Mouse (Mus musculus) lung, embryonic 14.5 days (tissue): ENCODE measurements around the gene Bpnt1. TPM values are rescaled to one million over a fixed set of nuclear protein-coding genes. Genes with fewer than 3 reads are reported as not detected.
A peak's percentile ranks its signal among the peaks of the same experiment; 100 is the strongest.

Experiments used
- ATAC-seq: fragments of 200-750 bp; cut with Nextera tagmentation; 2 replicates; pipeline ENCODE4 v1.8.0; 2017; ENCODE audit warnings: mild to moderate bottlenecking, moderate TSS enrichment, moderate library complexity; ENCODE audit not compliant: insufficient read depth
- DNase-seq: peaks from one replicate; pipeline ENCODE4 v3.0.0-alpha.2; 2015
- H3K27ac ChIP-seq: fragments of 300-500 bp; sonication (generic); 2 replicates; pipeline ENCODE4 v1.5.1; 2014; ENCODE audit warnings: low read depth, mild to moderate bottlenecking, moderate library complexity
- H3K27me3 ChIP-seq: fragments of 300-500 bp; sonication (generic); 2 replicates; pipeline ENCODE4 v1.6.1; 2014; ENCODE audit warnings: low read length, control low read depth; ENCODE audit not compliant: insufficient read depth
- H3K36me3 ChIP-seq: fragments of 300-500 bp; sonication (generic); 2 replicates; pipeline ENCODE4 v1.6.1; 2014; ENCODE audit warnings: control low read depth; ENCODE audit not compliant: insufficient read depth
- H3K4me1 ChIP-seq: fragments of 300-500 bp; sonication (generic); 2 replicates; pipeline ENCODE4 v1.6.1; 2014; ENCODE audit warnings: antibody characterized with exemption, control low read depth; ENCODE audit not compliant: insufficient read depth
- H3K4me2 ChIP-seq: fragments of 300-500 bp; sonication (generic); 2 replicates; pipeline ENCODE4 v1.6.1; 2014; ENCODE audit warnings: mild to moderate bottlenecking
- H3K4me3 ChIP-seq: fragments of 300-500 bp; sonication (generic); 2 replicates; pipeline ENCODE4 v1.5.1; 2014; ENCODE audit warnings: low read depth, low read length
- H3K9ac ChIP-seq: fragments of 300-500 bp; sonication (generic); 2 replicates; pipeline ENCODE4 v1.6.1; 2014
- H3K9me3 ChIP-seq: fragments of 300-500 bp; sonication (generic); 2 replicates; pipeline ENCODE4 v1.6.1; 2016; ENCODE audit warnings: low read depth, low read length, control low read depth
- CTCF ChIP-seq: IDR thresholded peaks from 2 replicates; pipeline ENCODE4 v1.5.1; 2016; ENCODE audit warnings: antibody characterized with exemption, low read depth
- WGBS: fragments of 180-500 bp; shearing (Covaris S2); extraction: QIAGEN DNeasy Blood & Tissue Kit; methylation state at CpG from one replicate; pipeline ENCODE4 v1.1.7; 2014; 5-methylcytosine and 5-hydroxymethylcytosine counted together
- polyA plus RNA-seq: library from polyadenylated mRNA; unstranded; fragments of >200 nt; fragmentation: Nextera tagmentation; extraction: Ambion mirVana; gene quantifications from 2 replicates; pipeline ENCODE4 v1.2.1, GENCODE M21; 2014

The Bpnt1 gene
- polyA plus RNA-seq, 1 experiment from 2014 or later = 24.3 TPM

DNA sequence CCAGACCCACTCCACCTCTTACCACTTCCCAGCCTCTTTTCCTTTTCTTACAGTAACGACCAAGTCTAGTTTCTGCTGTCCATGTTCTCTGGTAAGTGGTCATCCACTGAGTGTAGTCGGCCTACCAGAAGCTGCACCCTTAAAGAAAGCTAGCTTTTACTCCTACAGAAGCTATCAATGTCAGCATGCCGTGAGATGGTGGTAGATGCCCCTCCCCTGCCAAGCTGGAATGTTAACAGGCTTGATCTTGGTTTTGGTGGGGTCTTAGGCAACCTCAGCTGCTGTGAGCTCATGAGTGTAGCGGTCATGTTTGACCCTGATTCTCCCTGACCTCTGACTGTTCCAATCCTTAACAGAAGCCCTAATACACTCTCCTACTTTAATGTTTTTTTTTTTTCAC lies 26.3 kb downstream of the Bpnt1 start:
- Histone ChIP-seq H3K4me3 (no peak overlapping the region), H3K4me1 (no peaks in the 10 kb centered on the region), H3K36me3 (peaks cover 37% of the 10 kb centered on the region), H3K4me2 (no peak overlapping the region), H3K27ac (no peak overlapping the region), H3K9ac (no peak overlapping the region), H3K27me3 (no peaks in the 10 kb centered on the region), H3K9me3 (no peaks in the 10 kb centered on the region)
- ATAC-seq = no peak
- DNase-seq = no peak
- TF ChIP-seq CTCF = no peak
- 82% methylated on average over 4 of the region's 4 CpGs for WGBS

DNA sequence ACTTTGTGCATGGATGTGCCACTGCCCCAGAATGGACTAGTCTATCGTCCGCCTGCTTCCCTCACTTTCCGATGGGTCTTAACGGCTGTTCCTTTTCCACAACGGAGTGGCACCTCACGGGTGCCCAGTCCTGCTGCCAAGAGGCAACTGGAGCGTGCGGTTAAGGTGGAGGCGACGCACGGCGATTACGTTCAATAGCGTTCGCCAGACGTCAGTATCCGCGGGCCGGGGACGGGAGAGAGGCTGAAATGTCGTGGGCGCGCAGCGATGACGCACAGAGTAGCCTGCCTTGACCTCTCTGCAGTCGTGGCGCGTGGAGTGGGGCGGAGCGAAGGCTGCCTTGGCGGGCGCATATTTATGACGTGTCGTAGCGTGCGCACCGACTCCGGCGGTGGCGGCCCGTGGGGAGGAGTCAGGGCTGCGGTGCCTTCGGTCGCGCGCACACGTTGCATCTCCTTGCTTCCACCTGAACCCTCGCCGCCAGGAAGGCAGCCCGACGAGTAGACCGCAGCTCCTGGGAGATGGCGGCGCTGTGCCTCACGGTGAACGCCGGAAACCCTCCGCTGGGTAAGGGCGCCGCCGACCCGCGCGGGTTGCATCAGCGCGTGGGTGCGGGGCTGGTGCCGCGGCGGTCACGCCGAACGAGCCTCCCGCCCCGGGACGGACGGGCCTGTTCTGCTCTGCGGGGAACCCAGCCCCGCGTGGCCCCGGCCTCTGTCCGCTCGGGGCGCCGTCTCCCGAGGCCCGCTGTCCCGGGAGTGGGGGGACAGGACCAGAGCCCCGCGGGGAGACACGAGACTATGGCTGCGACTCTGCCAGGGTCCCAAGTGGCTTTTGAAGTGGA lies 30.9 kb downstream of the Bpnt1 start, which contains the start of gene Eprs:
Gene Eprs (plus strand): TSS at position 368 of the 844 bp plus-strand sequence.
- under 1% methylated on average over 91 of the region's 92 CpGs for WGBS

DNA sequence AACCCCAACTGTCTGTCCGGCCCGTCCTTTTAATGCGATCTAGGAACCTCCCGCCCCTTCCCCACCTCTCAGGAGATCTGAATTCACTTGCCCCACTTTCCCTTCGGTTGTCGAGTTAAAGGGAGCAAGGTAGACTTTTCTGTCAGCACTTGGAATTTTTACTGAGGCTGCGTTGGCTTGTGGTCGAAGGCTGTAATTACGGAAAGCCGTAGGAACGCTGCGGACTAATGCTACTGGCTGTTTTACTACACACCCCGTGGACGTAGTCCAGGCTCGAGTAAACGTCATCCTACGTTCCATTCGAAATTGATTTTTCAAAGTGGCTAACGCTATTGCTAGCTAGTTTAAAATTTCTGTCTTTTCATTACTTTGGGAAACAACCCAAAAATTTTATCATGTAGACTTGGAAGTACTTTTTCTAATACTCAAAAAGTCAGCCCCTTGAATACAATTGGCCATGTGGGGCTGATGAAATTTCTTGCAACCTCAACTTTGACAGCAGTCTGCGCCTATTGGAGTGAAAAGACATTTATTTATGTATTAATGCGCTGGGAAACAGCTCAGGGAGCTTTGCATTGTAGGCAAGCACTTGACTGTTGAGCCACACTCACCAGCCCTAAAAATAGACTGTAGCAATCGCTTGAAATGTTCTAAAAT lies 31.7 kb downstream of the Bpnt1 start:
- DNase-seq = peak; percentile 83
- Histone ChIP-seq H3K27me3 (no peaks in the 10 kb centered on the region), H3K36me3 (peaks cover 22% of the 10 kb centered on the region), H3K4me3 (peak overlapping the region; percentile 99), H3K4me2 (peak overlapping the region; percentile 92), H3K4me1 (peaks cover 9% of the 10 kb centered on the region; the same call in 1 of the 2 replicates), H3K27ac (peak overlapping the region; percentile 95), H3K9ac (peak overlapping the region; percentile 91), H3K9me3 (no peaks in the 10 kb centered on the region)
- no peak for TF ChIP-seq CTCF
- ATAC-seq = peak; percentile 65
- WGBS = under 1% methylated on average over 22 of the region's 22 CpGs

More for the DNA sequence above, 30.9 kb downstream of the Bpnt1 start, which contains the start of gene Eprs:
- Histone ChIP-seq H3K4me3 (peak within 1 kb of the TSS; percentile 99), H3K4me2 (peak within 1 kb of the TSS; percentile 92), H3K36me3 (peaks cover 22% of the 10 kb centered on the region), H3K27me3 (no peaks in the 10 kb centered on the region), H3K4me1 (peaks cover 9% of the 10 kb centered on the region; the same call in 1 of the 2 replicates), H3K9me3 (no peaks in the 10 kb centered on the region), H3K9ac (peak within 1 kb of the TSS; percentile 91), H3K27ac (peak within 1 kb of the TSS; percentile 95)
- peak; percentile 96 for ATAC-seq
- no peak for TF ChIP-seq CTCF
- peak; percentile 100 for DNase-seq

DNA sequence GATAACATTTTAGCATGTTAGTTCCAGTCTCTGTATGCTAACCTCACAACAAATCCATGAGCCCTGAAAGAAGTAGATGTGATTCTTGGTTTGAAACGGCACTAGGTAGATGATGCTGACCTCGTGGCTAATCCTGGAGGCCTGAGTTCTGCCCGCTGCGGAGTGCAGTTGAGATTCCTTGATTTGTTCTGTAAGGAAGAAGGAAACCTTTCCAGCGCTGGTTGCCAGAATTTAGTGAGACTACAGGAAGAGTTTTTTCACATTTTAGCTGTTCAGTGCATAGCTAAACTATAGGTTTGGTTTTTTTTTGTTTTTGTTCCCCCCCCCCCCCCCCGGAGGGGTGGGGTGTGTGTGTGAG lies 32.2 kb downstream of the Bpnt1 start:
- peaks cover 9% of the 10 kb centered on the region; the same call in 1 of the 2 replicates for H3K4me1 ChIP-seq
- WGBS = 41% methylated on average over 6 of the region's 6 CpGs
- no peaks in the 10 kb centered on the region for H3K9me3 ChIP-seq
- H3K4me3 ChIP-seq = peak overlapping the region; percentile 99
- H3K4me2 ChIP-seq = peak overlapping the region; percentile 92
- TF ChIP-seq CTCF = no peak
- ATAC-seq (no peak), DNase-seq (no peak)
- no peak overlapping the region for H3K27ac ChIP-seq
- H3K36me3 ChIP-seq = peaks cover 26% of the 10 kb centered on the region
- H3K9ac ChIP-seq = peak overlapping the region; percentile 91
- no peaks in the 10 kb centered on the region for H3K27me3 ChIP-seq

DNA sequence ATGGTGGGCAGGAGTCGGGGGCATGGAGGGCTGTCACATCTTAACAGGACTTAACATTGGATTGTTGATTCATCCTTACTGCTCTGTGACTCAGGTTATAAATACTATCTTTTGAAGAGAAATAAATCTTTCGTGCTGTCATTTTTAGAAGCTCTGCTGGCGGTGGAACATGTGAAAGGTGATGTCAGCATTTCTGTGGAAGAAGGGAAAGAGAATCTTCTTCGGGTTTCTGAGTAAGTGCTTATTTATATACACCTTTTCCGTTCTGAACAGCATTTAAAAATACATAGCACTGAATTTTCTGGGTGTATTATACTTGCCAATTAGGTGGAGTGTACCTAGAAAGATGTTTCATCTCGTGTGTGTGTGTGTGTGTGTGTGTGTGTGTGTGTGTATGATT lies 35.4 kb downstream of the Bpnt1 start:
- WGBS = 88% methylated on average over 6 of the region's 6 CpGs
- peaks cover 52% of the 10 kb centered on the region for H3K36me3 ChIP-seq
- no peak for ATAC-seq

DNA sequence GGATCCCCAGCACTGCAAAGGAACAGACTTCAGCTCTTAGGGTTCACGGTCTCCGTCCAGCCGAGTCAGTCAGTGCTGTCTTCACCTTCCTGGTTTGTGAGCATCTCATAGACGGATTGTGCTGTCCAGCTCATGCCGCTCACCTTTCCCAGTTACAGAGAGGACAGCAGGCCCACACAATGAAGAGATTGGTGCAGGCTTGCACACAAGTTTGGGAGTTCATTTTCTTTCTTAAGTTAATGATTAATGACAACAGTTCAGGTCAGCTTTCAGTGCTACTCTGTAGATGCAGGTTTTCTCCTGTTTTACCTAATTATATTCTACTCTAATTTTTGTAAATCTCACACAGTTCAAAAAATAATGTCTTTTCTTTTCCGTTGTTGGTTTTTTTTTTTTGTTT lies 38.0 kb downstream of the Bpnt1 start:
- Histone ChIP-seq H3K4me3 (no peak overlapping the region), H3K4me1 (0 out of 2 replicates have a peak, but pooled peaks cover 3% of the 10 kb centered on the region), H3K36me3 (peaks cover 76% of the 10 kb centered on the region), H3K4me2 (no peak overlapping the region), H3K9ac (no peak overlapping the region), H3K9me3 (no peaks in the 10 kb centered on the region), H3K27ac (no peak overlapping the region), H3K27me3 (no peaks in the 10 kb centered on the region)
- no peak for DNase-seq
- ATAC-seq = no peak
- TF ChIP-seq CTCF = no peak
- 93% methylated on average over 6 of the region's 6 CpGs for WGBS

More for the DNA sequence above, 35.4 kb downstream of the Bpnt1 start:
- no peaks in the 10 kb centered on the region for H3K27me3 ChIP-seq
- H3K9ac ChIP-seq = no peak overlapping the region
- DNase-seq = no peak
- H3K4me2 ChIP-seq = no peak overlapping the region
- peaks cover 9% of the 10 kb centered on the region; the same call in 1 of the 2 replicates for H3K4me1 ChIP-seq
- no peak overlapping the region for H3K4me3 ChIP-seq
- no peak for TF ChIP-seq CTCF
- H3K27ac ChIP-seq = no peak overlapping the region
- no peaks in the 10 kb centered on the region for H3K9me3 ChIP-seq

DNA sequence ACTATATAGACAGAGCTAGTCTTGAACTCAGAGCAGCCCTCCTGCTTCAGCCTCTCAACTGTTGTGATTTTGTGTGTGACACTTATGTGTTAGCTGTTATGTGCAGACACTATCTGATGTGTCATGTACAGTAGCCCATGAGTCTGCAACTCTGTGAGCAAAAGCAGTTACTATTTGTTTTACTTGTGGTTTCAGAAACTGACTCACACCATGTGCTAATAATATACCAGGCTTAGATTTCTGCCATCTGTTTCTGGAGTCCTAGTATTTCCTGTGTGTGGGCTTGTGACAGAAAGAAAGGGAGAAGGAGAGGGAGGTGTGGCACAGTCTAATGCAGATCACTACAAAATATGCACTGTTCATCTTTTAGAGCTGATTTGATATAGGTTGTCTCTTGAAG lies 44.4 kb downstream of the Bpnt1 start:
- no peak overlapping the region for H3K4me3 ChIP-seq

More for the DNA sequence above, 44.4 kb downstream of the Bpnt1 start:
- Histone ChIP-seq H3K4me1 (no peaks in the 10 kb centered on the region), H3K27ac (no peak overlapping the region), H3K9ac (no peak overlapping the region), H3K36me3 (peaks cover 97% of the 10 kb centered on the region), H3K9me3 (no peaks in the 10 kb centered on the region), H3K4me2 (no peak overlapping the region), H3K27me3 (no peaks in the 10 kb centered on the region)
- ATAC-seq (no peak), DNase-seq (no peak)
- TF ChIP-seq CTCF = no peak
